Mouse (Mus musculus) testis, postnatal 10 days (tissue): ENCODE results near the gene 4921517D22Rik.
"Not testable (repeated sequence)": the region's sequence is repeated elsewhere in the genome, so short reads cannot be mapped to it uniquely, and the experiment has no call there.

Experiments used
- DNase-seq: peaks from one replicate; pipeline ENCODE4 v3.0.0; 2021; ENCODE audit warnings: low spot score

Gene 4921517D22Rik

GRCm38 (mm10) chr13:59694008-59694407 lies at the start of gene 4921517D22Rik:
Gene 4921517D22Rik (minus strand): TSS chr13:59694108.
- DNase-seq = no peak

GRCm38 (mm10) chr13:59741697-59742096 lies 47.8 kb upstream of the 4921517D22Rik start:
- DNase-seq = no peak

GRCm38 (mm10) chr13:59741096-59741495 lies 47.2 kb upstream of the 4921517D22Rik start:
- peak; percentile 80 for DNase-seq

DNA sequence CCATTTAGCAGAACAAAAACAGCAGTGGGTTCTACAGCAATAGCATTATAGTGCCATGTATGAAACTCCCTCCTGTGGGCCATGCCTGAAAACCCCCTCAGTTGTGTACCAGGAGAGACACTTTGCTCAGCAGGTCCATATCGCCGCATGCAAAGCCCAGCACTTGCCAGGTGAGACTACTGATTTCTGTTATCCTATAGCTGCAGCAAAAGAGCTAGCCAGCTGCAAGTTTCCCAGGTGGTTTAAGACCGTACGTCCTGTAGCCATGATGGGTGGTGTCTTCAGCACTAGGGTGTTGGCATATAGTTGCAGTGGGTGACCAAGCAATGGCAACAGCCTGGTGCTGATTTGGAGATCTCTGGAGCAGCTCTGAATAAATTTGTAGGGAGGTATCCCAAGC lies 45.5 kb upstream of the 4921517D22Rik start:
- DNase-seq = no peak

GRCm38 (mm10) chr13:59738455-59738854 lies 44.5 kb upstream of the 4921517D22Rik start:
- no peak for DNase-seq

DNA sequence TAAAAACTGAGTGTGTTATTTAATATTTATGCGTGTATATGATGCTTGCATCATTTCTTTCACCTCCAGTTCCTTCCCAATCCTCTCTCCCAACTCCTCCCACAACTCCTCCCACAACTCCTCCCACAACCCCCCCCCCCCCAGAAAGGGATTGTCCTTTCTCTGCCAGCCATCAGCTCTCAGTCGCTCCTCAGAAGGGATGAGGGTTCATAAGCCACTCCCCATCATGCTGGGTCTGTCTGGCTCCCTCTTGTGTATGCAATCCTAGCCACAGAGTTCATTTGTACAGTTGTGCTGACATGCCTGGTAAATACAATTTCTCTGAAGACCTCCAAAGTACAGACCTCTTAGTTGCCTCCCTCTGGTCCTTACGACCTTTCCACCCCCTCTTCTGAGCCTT lies 41.3 kb upstream of the 4921517D22Rik start:
- DNase-seq = no peak

GRCm38 (mm10) chr13:59734347-59734746 lies 40.4 kb upstream of the 4921517D22Rik start:
- DNase-seq = peak; percentile 49

DNA sequence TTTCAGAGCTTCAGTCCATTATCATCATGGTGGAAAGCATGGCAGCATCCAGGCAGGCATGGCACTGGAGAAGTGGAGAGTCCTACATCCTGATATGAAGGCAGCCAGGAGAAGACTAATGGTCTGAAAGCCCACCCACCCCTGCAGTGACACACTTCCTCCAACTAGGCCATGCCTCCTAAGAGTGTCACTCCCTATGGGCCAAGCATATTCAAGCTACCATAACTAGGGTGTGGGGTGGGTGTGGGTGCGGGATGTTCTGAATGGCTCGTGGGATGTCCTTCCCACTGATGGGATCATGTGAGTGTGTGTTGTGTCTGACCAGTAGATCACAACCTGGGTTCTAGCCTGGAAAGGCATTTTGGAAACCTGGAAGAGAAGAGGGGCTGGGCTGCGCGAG lies 40.0 kb upstream of the 4921517D22Rik start:
- DNase-seq = no peak

- DNase-seq = no peak
Observed at GRCm38 (mm10) chr13:59731652-59732051, 37.7 kb upstream of the 4921517D22Rik start, which contains the start of gene Spata31d1d. Gene Spata31d1d (minus strand): TSS chr13:59731752.

- DNase-seq = peak; percentile 82
Observed at GRCm38 (mm10) chr13:59728378-59729093, 34.6 kb upstream of the 4921517D22Rik start.

- no peak for DNase-seq
Observed at GRCm38 (mm10) chr13:59726139-59726867, 32.4 kb upstream of the 4921517D22Rik start.

DNA sequence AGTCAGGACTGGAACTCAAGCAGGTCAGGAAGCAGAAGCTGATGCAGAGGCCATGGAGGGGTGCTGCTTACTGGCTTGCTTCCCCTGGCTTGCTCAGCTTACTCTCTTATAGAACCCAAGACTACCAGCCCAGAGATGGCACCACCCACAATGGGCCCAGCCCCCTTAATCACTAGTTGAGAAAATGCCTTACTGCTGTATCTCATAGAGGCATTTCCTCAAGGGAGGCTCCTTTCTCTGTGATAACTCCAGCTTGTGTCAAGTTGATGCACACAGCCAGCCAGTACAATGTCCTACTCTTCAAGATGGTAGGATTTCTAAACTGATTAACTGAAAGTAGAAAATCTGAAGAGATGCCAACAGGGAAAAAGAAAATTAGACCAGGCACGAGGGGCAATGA lies 28.2 kb upstream of the 4921517D22Rik start:
- not testable (repeated sequence) for DNase-seq

DNA sequence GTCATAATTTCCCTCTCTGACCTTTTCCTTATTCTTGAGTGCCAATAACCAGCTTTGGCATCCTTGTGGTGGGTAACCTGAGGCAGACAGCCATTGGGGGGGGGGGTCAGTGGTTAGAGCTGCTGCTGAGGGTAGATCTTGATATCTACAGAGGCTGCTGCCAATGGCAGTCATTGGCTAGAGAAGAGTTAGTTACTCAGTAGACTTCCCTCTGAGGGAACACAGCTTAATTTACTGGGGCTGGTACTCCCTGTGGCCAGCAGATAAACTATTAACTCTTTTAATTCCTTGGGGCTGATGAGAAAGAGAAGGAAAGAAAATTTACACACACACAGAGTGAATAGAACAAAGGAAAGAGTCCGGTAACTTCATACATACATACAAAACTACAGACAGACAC lies 25.6 kb upstream of the 4921517D22Rik start:
- DNase-seq = no peak

- DNase-seq = not testable (repeated sequence)
Observed at GRCm38 (mm10) chr13:59718857-59719440, 25.0 kb upstream of the 4921517D22Rik start.

DNA sequence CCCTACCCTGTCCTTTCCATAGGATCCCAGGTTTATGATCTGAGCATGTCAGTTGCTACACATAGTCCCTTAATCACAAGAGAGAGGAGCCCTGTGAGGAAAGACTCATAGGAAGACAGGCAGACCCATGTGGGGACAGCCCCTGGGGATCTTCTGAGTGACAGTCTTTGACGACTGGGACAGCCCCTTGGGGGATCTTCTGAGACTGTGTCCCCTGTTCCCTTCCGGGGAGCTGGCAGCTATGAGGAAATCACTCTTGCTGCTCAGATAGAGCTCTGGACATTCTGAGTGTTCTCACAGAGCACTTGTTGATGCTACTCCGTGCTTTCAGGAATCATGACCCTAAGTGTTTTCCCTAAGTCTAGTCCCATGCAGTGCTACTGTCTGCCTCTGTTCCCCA lies 19.8 kb upstream of the 4921517D22Rik start:
- DNase-seq = no peak

DNA sequence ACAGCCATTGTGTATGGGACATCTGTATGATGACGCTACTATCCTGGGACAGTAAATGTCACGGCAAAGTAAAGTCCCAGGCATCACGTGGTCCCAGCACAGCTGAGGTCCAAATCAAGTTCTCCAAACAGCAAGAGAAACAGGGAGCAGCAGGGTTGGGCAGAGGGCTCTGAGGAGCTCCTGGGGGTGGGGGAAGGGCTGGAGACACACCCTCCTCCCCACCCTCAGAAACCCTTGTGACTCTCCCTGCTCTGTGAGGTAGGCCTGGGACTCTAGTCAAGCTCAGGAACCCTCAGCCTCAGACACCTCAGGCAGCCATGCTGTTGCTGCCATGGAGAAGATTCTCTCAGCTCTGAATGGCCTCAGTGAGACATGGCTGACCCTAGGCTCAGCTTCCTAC lies 18.1 kb upstream of the 4921517D22Rik start, which contains the start of gene Spata31d1b:
TSS of gene Spata31d1b (plus strand) at position 301 of the 400 bp plus-strand sequence.
- DNase-seq = not testable (repeated sequence)

DNA sequence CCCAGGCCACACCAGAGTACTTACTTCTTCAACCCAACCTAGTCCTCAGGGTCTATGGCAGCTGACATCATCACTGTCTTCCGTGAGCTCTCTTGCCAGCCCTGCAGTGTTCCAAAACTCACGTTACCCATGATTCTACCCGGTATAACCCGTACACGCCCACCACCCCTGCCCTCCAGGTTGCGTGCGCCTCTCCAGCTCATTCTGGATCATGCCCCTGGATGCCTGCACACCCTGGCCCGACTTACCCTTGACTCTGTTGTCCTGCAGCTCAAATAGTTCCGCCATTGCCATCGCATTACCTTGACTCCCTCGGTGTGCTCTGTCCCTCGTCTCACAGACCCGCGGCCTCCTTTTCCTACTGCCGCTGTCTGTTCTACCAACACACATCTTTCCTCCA lies 16.3 kb upstream of the 4921517D22Rik start, which contains the start of gene Spata31d1a:
TSS of gene Spata31d1a (minus strand) at position 101 of the 400 bp plus-strand sequence.
- DNase-seq = no peak

- no peak for DNase-seq
Observed at GRCm38 (mm10) chr13:59704562-59704961, 10.7 kb upstream of the 4921517D22Rik start.

DNA sequence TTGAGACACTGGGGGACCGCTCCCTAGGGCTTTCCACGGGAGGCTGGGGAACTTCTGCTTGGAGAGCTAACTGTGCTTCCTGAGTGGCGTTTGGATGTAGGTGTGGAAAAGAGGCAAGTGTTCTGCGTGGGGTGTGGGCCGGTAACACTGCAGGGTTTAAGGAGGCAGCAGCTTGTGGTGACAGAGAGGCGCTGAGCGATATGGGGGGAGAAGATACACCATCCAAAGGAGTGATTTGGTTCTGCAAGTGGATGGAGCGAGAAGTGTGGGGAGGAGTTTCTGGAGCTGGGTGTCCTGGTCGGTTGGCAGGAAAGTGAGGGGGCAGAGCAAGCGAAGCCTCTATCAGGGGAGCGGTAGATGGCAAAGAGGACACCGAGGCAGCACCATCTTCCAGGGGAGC lies 9.6 kb upstream of the 4921517D22Rik start:
- DNase-seq = no peak

DNA sequence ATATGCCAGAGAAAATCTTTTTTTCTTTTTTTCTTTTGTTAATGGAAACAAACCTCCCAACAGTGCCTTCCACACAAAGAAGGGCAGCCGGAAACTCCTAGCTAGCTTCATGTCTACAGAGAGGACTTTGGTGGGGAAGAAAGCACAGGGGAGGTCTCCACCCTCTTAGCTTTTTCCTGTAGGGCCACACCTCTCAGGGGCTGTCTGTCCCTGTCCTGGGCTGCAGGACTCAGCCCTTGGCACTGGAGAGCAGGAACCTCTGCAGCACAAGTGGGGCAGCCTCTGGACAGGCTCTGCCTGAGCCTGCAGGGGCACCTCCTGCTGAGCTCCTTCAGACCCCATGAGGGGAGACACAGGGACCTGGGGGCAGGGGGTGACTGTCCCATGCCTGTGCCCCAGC lies 6.2 kb upstream of the 4921517D22Rik start:
- DNase-seq = not testable (repeated sequence)

DNA sequence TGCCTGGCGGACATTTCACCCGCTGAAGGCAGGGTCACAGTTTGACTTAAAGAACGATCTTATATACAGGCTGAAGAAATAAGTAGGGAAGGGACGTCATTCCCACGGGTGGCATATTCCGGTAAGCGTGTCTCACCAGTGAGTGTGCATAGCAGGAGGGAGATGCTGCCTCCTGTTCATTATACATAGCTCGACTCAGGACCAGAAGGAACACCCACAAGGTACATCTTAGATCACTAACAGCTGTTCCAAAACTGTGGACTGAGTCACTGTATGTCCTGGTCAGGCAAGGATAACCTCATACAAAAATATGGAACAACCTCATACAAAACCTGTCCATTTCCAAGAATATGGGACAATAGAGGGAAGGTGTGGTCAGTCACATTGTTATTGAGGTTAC lies 5.2 kb upstream of the 4921517D22Rik start:
- no peak for DNase-seq

DNA sequence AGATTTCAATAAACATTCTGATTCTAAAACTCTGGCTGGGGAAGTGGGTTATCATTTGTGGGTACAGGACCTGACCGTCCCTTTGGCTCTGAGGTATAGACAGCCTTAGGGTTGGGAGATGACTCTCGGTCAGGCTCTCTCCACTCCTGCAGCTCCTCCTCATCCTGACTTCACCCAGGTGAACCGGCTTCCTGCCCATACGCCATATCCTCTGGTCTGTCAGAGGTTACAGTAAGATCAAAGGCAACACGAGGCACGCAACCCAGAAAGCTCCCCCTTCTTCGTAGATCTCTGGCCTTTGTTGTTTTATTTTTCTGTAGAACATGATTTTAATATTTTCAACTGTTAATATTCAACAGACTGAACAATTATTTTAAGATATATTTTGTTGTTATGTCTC lies 1.9 kb upstream of the 4921517D22Rik start:
- DNase-seq = no peak

- DNase-seq = no peak
Observed at GRCm38 (mm10) chr13:59691478-59691877, 2.4 kb downstream of the 4921517D22Rik start.
